Mouse (Mus musculus) thymus, adult 2 months (tissue): ENCODE data around the gene Gspt1.
"Not testable (repeated sequence)": the region's sequence is repeated elsewhere in the genome, so short reads cannot be mapped to it uniquely, and the experiment has no call there.

Source experiments
- CTCF ChIP-seq: fragments of 200-500 bp; IDR thresholded peaks from 2 replicates; pipeline ENCODE4 v1.5.1; 2012; ENCODE audit warnings: mild to moderate bottlenecking, control low read depth, low read length, moderate library complexity, borderline replicate concordance; ENCODE audit not compliant: control insufficient read depth, poor library complexity, insufficient read depth; ENCODE audit errors: extremely low read depth
- POLR2A ChIP-seq: fragments of 200-500 bp; IDR thresholded peaks from 2 replicates; pipeline ENCODE4 v1.6.1; 2012; ENCODE audit warnings: mild to moderate bottlenecking, low read length, control low read depth, moderate library complexity; ENCODE audit not compliant: control insufficient read depth, poor library complexity, insufficient read depth; ENCODE audit errors: extremely low read depth

DNA sequence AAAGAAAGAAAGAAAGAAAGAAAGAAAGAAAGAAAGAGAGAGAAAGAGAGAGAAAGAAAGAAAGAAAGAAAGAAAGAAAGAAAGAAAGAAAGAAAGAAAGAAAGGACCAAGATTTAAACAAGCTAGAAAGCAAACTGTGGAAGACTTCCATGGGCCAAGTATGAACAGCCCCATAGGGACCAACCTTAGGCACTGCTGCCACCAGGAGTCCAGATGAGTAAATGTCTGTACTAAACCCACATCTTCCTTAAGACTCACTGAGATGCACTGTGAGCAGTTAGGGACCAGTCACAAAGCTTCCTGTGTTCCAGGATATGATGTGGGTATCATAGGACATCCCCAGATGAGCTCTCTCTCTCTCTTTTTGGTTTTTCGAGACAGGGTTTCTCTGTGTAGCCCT, 43.6 kb upstream of the Gspt1 start:
- TF ChIP-seq POLR2A, CTCF: not testable (repeated sequence)
